In genomic region chr2:159852959-159853358, GRCm38 (mm10) we compare ENCODE assay signal across 21 mouse cellular contexts.
DNase-seq lines count a peak whose midpoint lies in the region; ATAC-seq lines count a peak whose summit lies in the region.
"Had no signal": no experiment of that assay in that cellular context is flagged by ENCODE, and none has a peak within 500 bp of the region (broad histone marks: within the 10 kb centered on the region; RNA-seq: fewer than 3 reads in every experiment).

No protein-coding gene starts in this region.

- no peak overlapping the region for H3K4me3 ChIP-seq in forebrain, embryonic 14.5 days (ENCODE audit: low read depth, low read length)
- no peak overlapping the region for H3K4me3 ChIP-seq in forebrain, embryonic 13.5 days
- H3K4me3 ChIP-seq in forebrain, embryonic 11.5 days (ENCODE audit: low read depth, low read length), result no peak overlapping the region
- H3K4me3 ChIP-seq: hindbrain, embryonic 15.5 days; layer of hippocampus, adult 2 months; megakaryocyte, embryonic 14.5 days; neural tube, embryonic 15.5 days had no signal

- no peak overlapping the region for H3K27ac ChIP-seq in forebrain, embryonic 14.5 days (ENCODE audit: low read depth, low read length)
- H3K27ac ChIP-seq in forebrain, embryonic 13.5 days, result no peak overlapping the region
- no peak overlapping the region for H3K27ac ChIP-seq in forebrain, embryonic 11.5 days (ENCODE audit: low read depth, low read length)
- H3K27ac ChIP-seq: hindbrain, embryonic 15.5 days; layer of hippocampus, adult 2 months; neural tube, embryonic 15.5 days had no signal

- peak; percentile 25 for DNase-seq in forebrain, embryonic 14.5 days (ENCODE audit: low spot score)
- peak; percentile 5 to 11 for DNase-seq in layer of hippocampus, postnatal 10 days (ENCODE audit: low spot score in 2 of 2)
- no peak for DNase-seq in layer of hippocampus, postnatal 25 days (ENCODE audit: extremely low spot score in 1 of 2, low spot score in 1 of 2)
- peak; percentile 4 for DNase-seq in right cerebral cortex, postnatal 4 days
- no peak for DNase-seq in right cerebral cortex, adult 18-20 months
- no peak for DNase-seq in forebrain, embryonic 11.5 days (ENCODE audit: low spot score)
- DNase-seq in retina, postnatal 1 day, result no peak
- DNase-seq: B cell, adult 2 months; cerebellum, adult 11-12 months; heart, postnatal 10 days; kidney, adult 2 months; liver; lung, adult 18-20 months; thymus, postnatal 4 days had no signal

- no peak for ATAC-seq in forebrain, embryonic 14.5 days
- no peak for ATAC-seq in forebrain, embryonic 13.5 days
- ATAC-seq in forebrain, embryonic 11.5 days (replicated peaks; ENCODE audit: low FRiP score), result no peak
- ATAC-seq: forebrain, embryonic 16.5 days; Patski had no signal

- no peaks in the 10 kb centered on the region for H3K9me3 ChIP-seq in forebrain, embryonic 14.5 days (replicated peaks; ENCODE audit: control insufficient read depth, low read length)
- no peaks in the 10 kb centered on the region for H3K9me3 ChIP-seq in forebrain, embryonic 13.5 days (replicated peaks)
- no peaks in the 10 kb centered on the region for H3K9me3 ChIP-seq in forebrain, embryonic 11.5 days (ENCODE audit: control insufficient read depth, low read length)
- H3K9me3 ChIP-seq: hindbrain, embryonic 15.5 days; neural tube, embryonic 15.5 days had no signal

- H3K36me3 ChIP-seq in forebrain, embryonic 14.5 days (ENCODE audit: control insufficient read depth, insufficient read depth, low read length), result no peaks in the 10 kb centered on the region
- H3K36me3 ChIP-seq in forebrain, embryonic 13.5 days (ENCODE audit: poor library complexity, severe bottlenecking), result no peaks in the 10 kb centered on the region
- no peaks in the 10 kb centered on the region for H3K36me3 ChIP-seq in forebrain, embryonic 11.5 days (ENCODE audit: control insufficient read depth, insufficient read depth, low read length)
- H3K36me3 ChIP-seq: hindbrain, embryonic 15.5 days; neural tube, embryonic 15.5 days had no signal

- no peak overlapping the region for H3K9ac ChIP-seq in forebrain, embryonic 14.5 days (ENCODE audit: low read length)
- H3K9ac ChIP-seq in forebrain, embryonic 13.5 days, result no peak overlapping the region
- no peak overlapping the region for H3K9ac ChIP-seq in forebrain, embryonic 11.5 days (ENCODE audit: low read length)
- H3K9ac ChIP-seq: hindbrain, embryonic 15.5 days; neural tube, embryonic 15.5 days had no signal

- WGBS in forebrain, embryonic 14.5 days, result 84% methylated on average over 4 of the region's 4 CpGs
- WGBS in forebrain, embryonic 13.5 days, result 89% methylated on average over 4 of the region's 4 CpGs
- 90% methylated on average over 4 of the region's 4 CpGs for WGBS in forebrain, embryonic 11.5 days

- no peaks in the 10 kb centered on the region for H3K4me1 ChIP-seq in forebrain, embryonic 14.5 days (ENCODE audit: control insufficient read depth, insufficient read depth, low read length)
- no peaks in the 10 kb centered on the region for H3K4me1 ChIP-seq in forebrain, embryonic 13.5 days
- no peaks in the 10 kb centered on the region for H3K4me1 ChIP-seq in forebrain, embryonic 11.5 days (replicated peaks; ENCODE audit: control insufficient read depth, insufficient read depth, low read length)
- H3K4me1 ChIP-seq: hindbrain, embryonic 15.5 days; megakaryocyte, embryonic 14.5 days had no signal

- no peak overlapping the region for H3K4me2 ChIP-seq in forebrain, embryonic 14.5 days (ENCODE audit: low read length)
- H3K4me2 ChIP-seq in forebrain, embryonic 13.5 days, result no peak overlapping the region
- no peak overlapping the region for H3K4me2 ChIP-seq in forebrain, embryonic 11.5 days (ENCODE audit: low read depth, low read length, severe bottlenecking)
- H3K4me2 ChIP-seq: hindbrain, embryonic 15.5 days; neural tube, embryonic 15.5 days had no signal

- H3K27me3 ChIP-seq in forebrain, embryonic 14.5 days (replicated peaks; ENCODE audit: control insufficient read depth, insufficient read depth, low read length), result no peaks in the 10 kb centered on the region
- no peaks in the 10 kb centered on the region for H3K27me3 ChIP-seq in forebrain, embryonic 13.5 days
- H3K27me3 ChIP-seq in forebrain, embryonic 11.5 days (ENCODE audit: control insufficient read depth, insufficient read depth, low read length), result no peaks in the 10 kb centered on the region
- H3K27me3 ChIP-seq: hindbrain, embryonic 15.5 days; megakaryocyte, embryonic 14.5 days; neural tube, embryonic 15.5 days; Patski had no signal

Comparison
In these comparisons a context has a peak if more than half of its experiments do, and no peak if none do; other contexts are left out.
1. DNase-seq: peak in forebrain, embryonic 14.5 days (single experiment), layer of hippocampus, postnatal 10 days (2 of 2) and right cerebral cortex, postnatal 4 days (single experiment); none in layer of hippocampus, postnatal 25 days (0 of 2), right cerebral cortex, adult 18-20 months (single experiment), forebrain, embryonic 11.5 days (single experiment) and retina, postnatal 1 day (single experiment).